Mouse (Mus musculus) left cerebral cortex, postnatal 25 days (tissue): ENCODE measurements at regions not wholly inside any gene's neighbourhood (a gene's known extent, or its start where the extent isn't known, plus 50 kb on each side); places are given as distances from the start of the nearest gene placed in this dataset.

Experiments
- DNase-seq, 2 experiments: peaks; one replicate each; pipeline ENCODE4 v3.0.0; 2022; ENCODE audit warnings: low spot score in 2 of 2, mixed read lengths in 1 of 2
- intact Hi-C: fragments of 180-260 bp; cut with DNase I; formaldehyde crosslinking; loops from one replicate; pipeline ENCODE4 v1.15.1; 2025

- peak; percentile 18 to 59 for DNase-seq
- intact Hi-C loops: no loop called here
Observed at GRCm38 (mm10) chr4:90437375-90438190, 219.0 kb downstream of the Zfp352 start.

GRCm38 (mm10) chr4:90438191-90438922 is 219.7 kb downstream of the Zfp352 start:
- no peak for DNase-seq
- intact Hi-C loops: no loop called here

- intact Hi-C loops: no loop called here
Observed at GRCm38 (mm10) chr4:90445268-90445667, 226.6 kb downstream of the Zfp352 start.

GRCm38 (mm10) chr4:90452576-90452975 is 234.0 kb downstream of the Zfp352 start:
- intact Hi-C loops: no loop called here
- no peak for DNase-seq

More at GRCm38 (mm10) chr4:90445268-90445667, 226.6 kb downstream of the Zfp352 start:
- DNase-seq: no peak

GRCm38 (mm10) chr4:90453029-90453428 is 234.4 kb downstream of the Zfp352 start:
- DNase-seq: no peak
- intact Hi-C loops: no loop called here

- DNase-seq: no peak
- intact Hi-C loops: no loop called here
Observed at GRCm38 (mm10) chr4:90496891-90497610, 278.4 kb downstream of the Zfp352 start.
